Mouse (Mus musculus): ENCODE data around the gene Tlr7. TPM values are rescaled to one million over a fixed set of nuclear protein-coding genes. Genes with fewer than 3 reads are reported as not detected.
"Not testable (repeated sequence)": the region's sequence is repeated elsewhere in the genome, so short reads cannot be mapped to it uniquely, and the experiment has no call there.

The Tlr7 gene
- 0.21 and 0.27 TPM in 2 replicates for polyA plus RNA-seq (2016; fragmentation: Nextera tagmentation; extraction: Ambion mirVana)

GRCm38 (mm10) chrX:167330399-167330798 is at the start of gene Tlr7:
TSS of gene Tlr7 (minus strand) at chrX:167330558.
- Histone ChIP-seq H3K9me3 (replicated peaks) (no peaks in the 10 kb centered on the region), H3K36me3 (no peaks in the 10 kb centered on the region), H3K4me3 (no peak within 1 kb of the TSS), H3K27ac (replicated peaks) (no peak within 1 kb of the TSS), H3K4me1 (no peaks in the 10 kb centered on the region), H3K27me3 (ENCODE audit: low read depth, poor library complexity, severe bottlenecking) (peaks cover 99% of the 10 kb centered on the region)
- no peak for DNase-seq (ENCODE audit: low spot score)
- WGBS = 84% methylated on average over 6 of the region's 6 CpGs

GRCm38 (mm10) chrX:167380073-167380472 is 49.7 kb upstream of the Tlr7 start:
- Histone ChIP-seq H3K27me3 (ENCODE audit: low read depth, poor library complexity, severe bottlenecking) (peaks cover 97% of the 10 kb centered on the region), H3K27ac (replicated peaks) (no peak overlapping the region), H3K4me1 (peaks cover 9% of the 10 kb centered on the region; the same call in 1 of the 2 replicates), H3K9me3 (replicated peaks) (no peaks in the 10 kb centered on the region), H3K36me3 (no peaks in the 10 kb centered on the region), H3K4me3 (no peak overlapping the region)
- WGBS = 49% methylated on average over 4 of the region's 4 CpGs
- DNase-seq (ENCODE audit: low spot score) = no peak

- Histone ChIP-seq H3K36me3 (peaks cover 17% of the 10 kb centered on the region; the same call in 1 of the 2 replicates), H3K27me3 (ENCODE audit: low read depth, poor library complexity, severe bottlenecking) (peaks cover 98% of the 10 kb centered on the region)
- DNase-seq (ENCODE audit: low spot score) = not testable (repeated sequence)
Observed at GRCm38 (mm10) chrX:167361231-167361630, 30.9 kb upstream of the Tlr7 start.

GRCm38 (mm10) chrX:167359704-167360103 is 29.3 kb upstream of the Tlr7 start:
- no peaks in the 10 kb centered on the region for H3K9me3 ChIP-seq (replicated peaks)
- 93% methylated on average over 7 of the region's 7 CpGs for WGBS
- DNase-seq (ENCODE audit: low spot score) = no peak
- H3K36me3 ChIP-seq = peaks cover 17% of the 10 kb centered on the region; the same call in 1 of the 2 replicates
- H3K4me3 ChIP-seq = no peak overlapping the region
- H3K27me3 ChIP-seq (ENCODE audit: low read depth, poor library complexity, severe bottlenecking) = peaks cover 100% of the 10 kb centered on the region
- no peaks in the 10 kb centered on the region for H3K4me1 ChIP-seq
- H3K27ac ChIP-seq (replicated peaks) = no peak overlapping the region

More at GRCm38 (mm10) chrX:167361231-167361630, 30.9 kb upstream of the Tlr7 start:
- H3K9me3 ChIP-seq (replicated peaks); H3K4me3 ChIP-seq; H3K27ac ChIP-seq (replicated peaks); H3K4me1 ChIP-seq: not testable (repeated sequence)
- 91% methylated on average over 3 of the region's 3 CpGs for WGBS

GRCm38 (mm10) chrX:167357415-167357814 is 27.1 kb upstream of the Tlr7 start:
- no peak overlapping the region for H3K27ac ChIP-seq (replicated peaks)
- H3K4me1 ChIP-seq = no peaks in the 10 kb centered on the region
- 76% methylated on average over 2 of the region's 2 CpGs for WGBS
- H3K4me3 ChIP-seq = no peak overlapping the region
- no peaks in the 10 kb centered on the region for H3K9me3 ChIP-seq (replicated peaks)
- peaks cover 17% of the 10 kb centered on the region; the same call in 1 of the 2 replicates for H3K36me3 ChIP-seq
- DNase-seq (ENCODE audit: low spot score) = no peak
- peaks cover 100% of the 10 kb centered on the region for H3K27me3 ChIP-seq (ENCODE audit: low read depth, poor library complexity, severe bottlenecking)

GRCm38 (mm10) chrX:167355965-167356364 is 25.6 kb upstream of the Tlr7 start:
- no peaks in the 10 kb centered on the region for H3K9me3 ChIP-seq (replicated peaks)
- no peaks in the 10 kb centered on the region for H3K4me1 ChIP-seq
- H3K27me3 ChIP-seq (ENCODE audit: low read depth, poor library complexity, severe bottlenecking) = peaks cover 92% of the 10 kb centered on the region
- no peak overlapping the region for H3K27ac ChIP-seq (replicated peaks)
- no peak overlapping the region for H3K4me3 ChIP-seq
- no peak for DNase-seq (ENCODE audit: low spot score)
- WGBS = 91% methylated on average over 3 of the region's 3 CpGs
- peaks cover 4% of the 10 kb centered on the region; the same call in 1 of the 2 replicates for H3K36me3 ChIP-seq

- Histone ChIP-seq H3K36me3 (no peaks in the 10 kb centered on the region; the same call in 1 of the 2 replicates), H3K4me1 (no peaks in the 10 kb centered on the region), H3K4me3 (no peak overlapping the region), H3K27ac (replicated peaks) (no peak overlapping the region), H3K27me3 (ENCODE audit: low read depth, poor library complexity, severe bottlenecking) (peaks cover 91% of the 10 kb centered on the region), H3K9me3 (replicated peaks) (no peaks in the 10 kb centered on the region)
- 93% methylated on average over 2 of the region's 2 CpGs for WGBS
- DNase-seq (ENCODE audit: low spot score) = no peak
Observed at GRCm38 (mm10) chrX:167353617-167354016, 23.3 kb upstream of the Tlr7 start.

GRCm38 (mm10) chrX:167346440-167346839 is 16.1 kb upstream of the Tlr7 start:
- peaks cover 90% of the 10 kb centered on the region for H3K27me3 ChIP-seq (ENCODE audit: low read depth, poor library complexity, severe bottlenecking)
- H3K9me3 ChIP-seq (replicated peaks) = no peaks in the 10 kb centered on the region
- H3K36me3 ChIP-seq = no peaks in the 10 kb centered on the region; the same call in 1 of the 2 replicates
- WGBS = 88% methylated on average over 1 of the region's 1 CpGs
- no peaks in the 10 kb centered on the region for H3K4me1 ChIP-seq
- no peak overlapping the region for H3K27ac ChIP-seq (replicated peaks)
- no peak for DNase-seq (ENCODE audit: low spot score)
- no peak overlapping the region for H3K4me3 ChIP-seq

GRCm38 (mm10) chrX:167344356-167344755 is 14.0 kb upstream of the Tlr7 start:
- DNase-seq (ENCODE audit: low spot score) = no peak
- WGBS = 64% methylated on average over 1 of the region's 1 CpGs
- Histone ChIP-seq H3K4me3 (no peak overlapping the region), H3K27ac (replicated peaks) (no peak overlapping the region), H3K36me3 (no peaks in the 10 kb centered on the region), H3K27me3 (ENCODE audit: low read depth, poor library complexity, severe bottlenecking) (peaks cover 96% of the 10 kb centered on the region), H3K4me1 (no peaks in the 10 kb centered on the region), H3K9me3 (replicated peaks) (no peaks in the 10 kb centered on the region)

- WGBS = 89% methylated on average over 3 of the region's 3 CpGs
- H3K27me3 ChIP-seq (ENCODE audit: low read depth, poor library complexity, severe bottlenecking) = peaks cover 97% of the 10 kb centered on the region
- no peak overlapping the region for H3K27ac ChIP-seq (replicated peaks)
- no peaks in the 10 kb centered on the region for H3K9me3 ChIP-seq (replicated peaks)
- no peaks in the 10 kb centered on the region for H3K36me3 ChIP-seq
- no peaks in the 10 kb centered on the region for H3K4me1 ChIP-seq
- DNase-seq (ENCODE audit: low spot score) = no peak
- H3K4me3 ChIP-seq = no peak overlapping the region
Observed at GRCm38 (mm10) chrX:167341811-167342210, 11.5 kb upstream of the Tlr7 start.

GRCm38 (mm10) chrX:167340190-167340589 is 9.8 kb upstream of the Tlr7 start:
- Histone ChIP-seq H3K4me3 (no peak overlapping the region), H3K9me3 (replicated peaks) (no peaks in the 10 kb centered on the region), H3K27me3 (ENCODE audit: low read depth, poor library complexity, severe bottlenecking) (peaks cover 94% of the 10 kb centered on the region), H3K36me3 (no peaks in the 10 kb centered on the region), H3K4me1 (no peaks in the 10 kb centered on the region), H3K27ac (replicated peaks) (no peak overlapping the region)
- 95% methylated on average over 2 of the region's 2 CpGs for WGBS
- DNase-seq (ENCODE audit: low spot score) = no peak

GRCm38 (mm10) chrX:167337990-167338389 is 7.6 kb upstream of the Tlr7 start:
- Histone ChIP-seq H3K27me3 (ENCODE audit: low read depth, poor library complexity, severe bottlenecking) (peaks cover 94% of the 10 kb centered on the region), H3K9me3 (replicated peaks) (no peaks in the 10 kb centered on the region), H3K27ac (replicated peaks) (no peak overlapping the region), H3K4me3 (no peak overlapping the region), H3K4me1 (no peaks in the 10 kb centered on the region), H3K36me3 (no peaks in the 10 kb centered on the region)
- no peak for DNase-seq (ENCODE audit: low spot score)
- WGBS = 94% methylated on average over 1 of the region's 1 CpGs

GRCm38 (mm10) chrX:167334571-167334970 is 4.2 kb upstream of the Tlr7 start:
- Histone ChIP-seq H3K27ac (replicated peaks) (no peak overlapping the region), H3K9me3 (replicated peaks) (no peaks in the 10 kb centered on the region), H3K36me3 (no peaks in the 10 kb centered on the region), H3K4me1 (no peaks in the 10 kb centered on the region), H3K27me3 (ENCODE audit: low read depth, poor library complexity, severe bottlenecking) (peaks cover 93% of the 10 kb centered on the region), H3K4me3 (no peak overlapping the region)
- 81% methylated on average over 1 of the region's 1 CpGs for WGBS
- DNase-seq (ENCODE audit: low spot score) = no peak

GRCm38 (mm10) chrX:167332607-167333006 is 2.2 kb upstream of the Tlr7 start:
- H3K36me3 ChIP-seq = no peaks in the 10 kb centered on the region
- H3K4me3 ChIP-seq = no peak overlapping the region
- peaks cover 93% of the 10 kb centered on the region for H3K27me3 ChIP-seq (ENCODE audit: low read depth, poor library complexity, severe bottlenecking)
- H3K4me1 ChIP-seq = no peaks in the 10 kb centered on the region
- no peak for DNase-seq (ENCODE audit: low spot score)
- 81% methylated on average over 1 of the region's 1 CpGs for WGBS
- no peak overlapping the region for H3K27ac ChIP-seq (replicated peaks)
- H3K9me3 ChIP-seq (replicated peaks) = no peaks in the 10 kb centered on the region

All from midbrain, embryonic 10.5 days (tissue).